Mouse (Mus musculus) gastrocnemius, postnatal 4 days (tissue): Measurements from ENCODE around the gene Gm49776. TPM values are rescaled to one million over a fixed set of nuclear protein-coding genes. Genes with fewer than 3 reads are reported as not detected.

Experiments
- DNase-seq, 2 experiments: peaks; one replicate each; pipeline ENCODE4 v3.0.0; 2021 to 2022; ENCODE audit warnings: low spot score in 2 of 2, mixed read lengths in 2 of 2
- total RNA-seq, 2 experiments: library from RNA; stranded (reverse); gene quantifications; 2 replicates each; pipeline ENCODE4 v1.2.3; 2021

Gene Gm49776
- total RNA-seq, 2 experiments from 2014 or later: not detected

DNA sequence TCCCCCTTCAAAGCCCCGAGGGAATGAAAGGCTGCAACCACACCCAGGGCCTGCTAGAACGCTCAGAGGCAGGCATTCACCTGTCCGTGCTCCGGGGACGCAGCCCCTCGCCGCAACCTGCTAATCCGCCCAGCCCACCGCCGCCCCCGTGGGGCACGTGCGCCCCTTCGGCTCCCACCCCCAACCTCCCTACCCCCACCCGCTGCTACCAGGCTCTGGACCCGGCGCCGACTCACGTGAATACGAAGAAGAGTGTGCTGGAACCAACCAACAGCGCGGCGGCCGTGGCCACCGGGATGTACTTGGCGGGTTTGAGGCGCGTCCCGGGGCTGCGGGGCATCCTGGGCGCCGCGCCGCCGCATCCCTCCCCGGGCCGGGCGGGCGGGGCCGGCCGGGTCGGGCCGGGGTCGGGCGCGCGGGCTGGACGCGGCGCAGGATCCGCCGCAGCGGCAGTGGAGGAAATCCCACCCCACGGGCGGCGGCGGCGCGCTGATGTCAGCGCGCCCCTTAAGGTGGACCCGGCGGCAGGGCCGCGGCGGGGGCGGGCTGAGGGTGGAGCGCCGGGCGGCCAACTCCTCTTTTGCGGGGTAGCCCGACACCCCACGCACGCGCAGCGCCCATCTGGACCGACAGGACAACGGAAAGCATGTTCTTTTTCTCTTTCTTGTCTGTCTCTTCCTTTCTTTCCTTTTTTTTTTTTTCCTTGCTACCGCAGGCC lies 23.3 kb downstream of the Gm49776 start, which contains the start of gene Zdhhc8:
Gene Zdhhc8, minus strand, starts transcription at position 466 of the 718 bp plus-strand sequence.
- DNase-seq: peak; percentile 74 to 83

DNA sequence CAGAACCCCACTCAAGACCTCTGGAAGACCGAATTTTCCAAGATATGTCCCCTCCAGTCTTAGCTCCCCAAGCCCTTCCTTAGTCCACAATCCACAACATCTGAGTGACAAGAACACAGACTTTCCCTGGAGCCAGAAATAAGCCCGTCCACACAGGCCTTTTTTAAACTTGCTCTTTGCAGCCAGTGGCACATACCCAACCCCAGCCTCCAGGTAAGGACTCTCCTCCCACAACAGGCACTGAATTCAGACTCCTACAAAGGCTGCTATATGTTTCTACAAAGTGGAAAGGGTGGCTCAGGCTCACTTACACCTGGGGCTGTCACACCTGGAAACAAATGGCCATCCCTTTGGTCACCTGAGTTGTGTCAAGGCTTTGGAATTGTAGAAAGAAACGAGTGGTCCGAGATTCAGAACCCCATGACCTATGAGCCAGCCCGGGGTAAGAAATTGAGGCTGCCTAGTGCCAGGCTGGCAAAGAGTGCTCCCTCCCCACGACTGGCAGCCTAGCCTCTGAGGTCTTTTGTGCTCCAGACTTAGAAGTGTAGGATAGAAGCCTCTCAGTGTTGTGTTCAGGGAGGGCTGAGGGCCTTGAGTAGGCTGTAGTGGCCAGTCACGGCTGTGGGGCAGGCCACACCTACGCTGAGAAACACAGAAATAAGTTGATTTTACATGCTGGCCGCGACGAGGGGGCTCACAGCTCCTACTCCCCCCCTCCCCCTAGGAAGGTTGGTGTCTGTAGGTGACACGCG lies 24.0 kb downstream of the Gm49776 start:
- DNase-seq: peak in 1 of 2 experiments; percentile 8

DNA sequence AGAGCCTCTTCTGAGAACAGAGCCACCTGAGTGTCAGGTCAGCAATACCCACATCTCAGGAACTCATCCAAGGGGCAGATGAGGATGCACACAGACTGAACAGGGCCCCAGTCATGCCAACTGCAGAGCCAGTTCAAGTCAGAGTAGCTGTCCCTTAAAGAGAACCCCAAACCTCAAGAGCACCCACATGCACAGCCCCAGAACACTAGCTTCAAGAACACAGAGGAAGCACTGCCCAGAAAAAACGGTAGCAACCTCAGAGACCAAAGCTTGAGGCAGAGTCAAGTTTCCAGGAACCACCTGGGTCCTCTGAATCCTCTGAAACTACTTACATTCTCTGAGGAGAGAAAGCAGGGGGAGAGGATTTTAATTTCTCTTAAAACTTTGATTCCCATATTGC lies 24.7 kb downstream of the Gm49776 start:
- no peak for DNase-seq

DNA sequence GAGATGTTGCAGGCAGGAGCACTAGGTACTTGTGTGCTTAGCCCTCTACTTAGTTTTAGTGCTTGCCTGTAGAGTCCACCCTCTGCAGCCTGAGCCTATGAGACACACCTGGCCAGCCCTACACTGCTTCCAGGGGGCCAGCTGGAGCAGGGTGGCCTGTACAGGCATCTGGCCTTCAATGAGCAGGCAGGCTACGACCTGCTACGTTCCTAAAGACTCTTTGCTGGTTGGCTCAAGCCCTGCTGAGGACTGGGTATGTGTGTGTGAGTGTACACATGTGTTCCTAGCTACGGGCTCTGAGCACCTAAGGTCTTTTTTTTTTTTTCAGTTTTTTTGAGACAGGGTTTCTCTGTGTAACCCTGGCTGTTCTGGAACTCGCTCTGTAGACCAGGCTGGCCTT lies 26.7 kb downstream of the Gm49776 start:
- DNase-seq: peak in 1 of 2 experiments; percentile 7

DNA sequence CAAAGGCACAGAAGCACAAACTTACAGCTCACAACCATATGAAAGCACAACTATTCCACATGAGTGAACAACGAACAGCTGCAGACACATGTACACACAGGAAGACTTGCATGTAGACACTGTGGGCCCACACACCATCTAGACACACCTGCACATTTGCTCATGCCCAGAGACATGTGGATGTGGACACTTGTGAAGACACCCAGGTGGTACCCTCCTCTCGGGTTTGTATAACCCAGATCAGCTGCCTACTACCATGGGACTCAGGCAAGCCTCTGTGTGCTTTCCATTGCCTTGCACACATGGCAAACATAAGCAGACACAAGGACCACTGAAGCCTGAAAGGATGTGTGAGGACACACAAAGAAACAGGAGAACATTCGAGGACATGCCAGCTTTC lies 27.1 kb downstream of the Gm49776 start:
- DNase-seq: no peak

DNA sequence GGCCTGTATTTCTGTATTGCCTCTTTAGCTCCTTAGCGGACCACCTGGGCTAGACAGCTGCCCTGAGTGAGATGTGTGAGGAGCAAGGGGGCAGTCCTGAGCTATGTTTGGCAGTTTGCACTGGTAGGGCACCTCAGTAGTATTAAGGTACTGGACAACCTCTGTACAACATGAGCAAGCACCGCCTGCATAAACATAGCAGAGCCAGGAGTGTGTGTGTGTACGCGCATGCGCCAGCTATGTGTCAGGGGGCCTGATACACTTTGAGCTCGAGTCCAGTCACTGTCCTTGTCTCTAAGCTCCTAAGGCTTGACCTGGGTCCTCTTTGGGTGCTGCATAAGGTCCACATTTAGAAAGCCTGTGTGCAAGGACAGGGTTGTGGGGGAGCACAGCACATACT lies 27.5 kb downstream of the Gm49776 start:
- DNase-seq: no peak

DNA sequence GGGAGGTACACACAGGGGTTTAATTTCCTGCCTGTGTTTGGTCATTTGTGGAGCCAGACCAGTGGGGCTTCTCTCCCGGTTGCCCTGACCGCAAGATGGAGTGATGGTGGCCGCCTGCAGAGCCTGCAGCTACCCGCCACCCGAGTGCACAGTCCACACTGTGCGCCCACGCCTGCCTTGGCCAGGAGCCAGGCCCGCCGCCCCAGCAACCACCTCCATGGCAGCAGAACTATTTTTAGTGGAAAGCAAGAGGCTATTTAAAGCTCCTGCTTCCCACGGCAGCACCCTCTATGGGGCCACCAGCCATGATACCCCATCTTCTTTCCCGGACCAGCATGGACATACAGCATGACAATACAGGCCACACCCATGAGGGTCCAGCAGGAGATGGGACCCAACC lies 28.5 kb downstream of the Gm49776 start:
- no peak for DNase-seq

DNA sequence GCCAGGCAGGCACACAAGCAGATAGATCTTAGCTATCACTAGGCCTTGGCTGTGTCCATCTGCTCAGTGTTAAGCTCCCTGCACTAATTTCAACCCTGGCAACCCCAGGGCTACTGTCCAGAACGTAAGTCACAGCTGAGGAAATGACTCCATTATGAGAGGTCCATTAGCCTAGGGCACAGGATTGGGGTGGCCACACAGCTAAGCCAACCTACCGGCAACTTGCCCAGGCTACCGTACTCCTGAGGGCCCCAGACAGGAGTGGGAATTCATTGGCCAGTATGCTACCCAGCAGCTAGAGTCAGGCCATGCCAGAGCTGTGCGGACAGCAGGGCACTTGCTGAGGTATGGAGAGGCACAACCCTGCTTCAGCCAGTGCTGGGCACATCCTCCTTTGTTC lies 29.3 kb downstream of the Gm49776 start:
- DNase-seq: no peak

DNA sequence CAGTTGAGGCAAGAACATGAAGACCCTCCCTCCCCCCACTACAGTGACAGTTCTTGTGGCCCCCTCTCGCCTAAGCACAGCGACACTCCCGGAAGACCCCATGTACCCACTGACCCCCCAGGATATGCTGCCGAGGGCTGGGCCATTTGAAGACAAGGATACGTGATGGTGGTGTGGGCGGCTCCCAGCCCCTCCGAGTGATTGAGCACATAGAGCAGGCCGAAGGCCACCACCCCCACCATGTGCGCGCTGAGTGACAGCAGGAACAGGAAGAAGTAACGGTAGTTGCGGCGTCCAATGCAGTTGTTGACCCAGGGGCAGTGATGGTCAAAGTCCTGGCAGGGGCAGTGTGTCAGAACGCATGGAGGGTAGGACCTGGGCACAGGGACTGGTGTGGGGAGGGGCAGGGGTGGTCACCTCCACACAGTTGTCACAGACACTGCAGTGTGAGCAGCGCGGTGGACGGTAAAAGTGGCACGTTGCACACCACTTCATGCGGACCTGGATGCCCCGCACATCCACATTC lies 30.2 kb downstream of the Gm49776 start:
- DNase-seq: no peak

DNA sequence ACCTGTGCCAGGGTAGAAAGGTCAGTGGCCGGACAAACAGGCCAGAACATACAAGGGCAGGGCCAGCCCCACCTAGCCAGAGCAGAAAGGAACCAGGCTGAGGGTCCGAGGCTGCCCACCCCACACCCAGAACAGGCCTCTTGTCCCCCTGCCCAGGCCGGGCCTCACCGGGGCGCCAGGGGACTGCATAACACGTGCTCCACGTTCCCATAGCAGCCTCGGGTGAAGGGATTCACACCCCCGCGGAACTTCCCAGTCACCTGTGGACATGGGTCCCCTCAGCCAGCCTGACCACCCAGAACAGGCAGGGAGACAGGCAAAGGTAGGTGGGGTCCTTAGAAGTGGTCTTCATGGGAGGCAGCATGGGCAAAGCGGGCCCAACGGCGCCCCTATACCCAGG lies 30.9 kb downstream of the Gm49776 start:
- no peak for DNase-seq

DNA sequence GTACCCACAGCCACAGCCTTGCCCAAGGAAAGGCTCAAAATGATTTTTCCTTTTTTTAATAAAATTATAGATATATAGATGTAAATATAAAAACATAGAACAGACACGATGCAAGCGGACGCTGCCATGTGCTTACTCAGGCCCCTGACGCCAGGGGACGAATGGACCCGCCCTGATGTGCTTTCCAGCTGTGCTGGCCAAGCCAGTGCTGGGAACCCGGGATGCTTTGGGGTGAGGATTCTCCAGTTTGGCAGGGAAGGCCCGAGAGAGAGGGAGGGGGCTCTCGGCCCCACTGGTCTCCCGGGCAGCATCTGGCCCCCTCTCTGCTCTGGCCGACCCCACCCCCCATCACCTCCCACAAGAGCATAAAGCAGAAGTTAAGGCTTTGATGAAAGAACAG lies 35.9 kb downstream of the Gm49776 start:
- DNase-seq: peak in 1 of 2 experiments; percentile 62

DNA sequence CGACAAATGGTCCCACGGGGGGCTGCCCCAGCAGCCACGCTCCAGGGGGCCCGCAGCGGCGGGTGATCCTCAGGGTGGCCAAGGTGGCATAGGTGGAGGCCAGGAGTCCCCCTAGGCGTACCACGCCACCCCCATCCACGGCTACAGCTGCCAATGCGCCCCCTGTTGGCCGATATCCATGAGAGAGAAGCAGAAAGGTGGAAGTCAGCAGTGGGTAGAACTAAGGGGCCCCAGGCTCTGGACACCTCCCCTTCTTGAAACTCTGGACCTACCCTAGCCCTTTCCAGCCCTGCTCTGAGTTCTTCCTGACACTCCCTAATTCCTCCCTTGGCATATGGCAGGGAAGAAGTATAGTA lies 36.6 kb downstream of the Gm49776 start:
- no peak for DNase-seq

DNA sequence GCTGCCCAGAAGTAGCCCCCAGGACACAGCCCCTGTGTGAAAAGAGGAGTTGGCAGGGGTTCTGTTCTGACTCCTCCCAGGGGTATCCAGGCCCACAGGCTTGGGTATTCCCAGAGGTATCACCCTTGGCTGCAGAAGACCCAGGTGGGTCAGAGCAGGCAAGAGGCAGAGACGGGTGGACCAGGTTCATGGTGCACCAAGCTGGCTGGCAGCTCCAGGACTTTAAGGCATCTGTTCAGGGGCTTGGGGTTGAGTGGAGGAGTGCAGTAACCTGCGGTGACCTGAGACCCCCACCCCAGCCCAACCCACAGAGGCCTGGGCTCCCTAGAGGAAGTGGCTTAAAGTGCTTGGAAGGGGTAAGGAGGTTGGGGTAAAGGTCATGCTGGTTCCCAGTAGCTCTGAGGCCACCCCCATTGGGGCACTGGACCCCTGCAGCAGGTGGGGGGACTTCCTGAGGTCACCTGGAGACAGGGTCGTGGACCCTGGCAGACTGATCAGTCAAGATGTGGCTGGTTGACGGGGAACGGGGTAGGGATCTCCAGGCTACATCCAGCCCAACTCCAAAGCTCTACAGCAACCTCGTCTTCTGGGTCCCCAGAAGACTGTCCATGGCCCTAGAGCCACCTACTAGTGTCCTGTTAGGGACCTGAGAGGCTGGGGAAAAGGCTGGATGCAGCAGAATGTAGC lies 37.1 kb downstream of the Gm49776 start:
- no peak for DNase-seq

DNA sequence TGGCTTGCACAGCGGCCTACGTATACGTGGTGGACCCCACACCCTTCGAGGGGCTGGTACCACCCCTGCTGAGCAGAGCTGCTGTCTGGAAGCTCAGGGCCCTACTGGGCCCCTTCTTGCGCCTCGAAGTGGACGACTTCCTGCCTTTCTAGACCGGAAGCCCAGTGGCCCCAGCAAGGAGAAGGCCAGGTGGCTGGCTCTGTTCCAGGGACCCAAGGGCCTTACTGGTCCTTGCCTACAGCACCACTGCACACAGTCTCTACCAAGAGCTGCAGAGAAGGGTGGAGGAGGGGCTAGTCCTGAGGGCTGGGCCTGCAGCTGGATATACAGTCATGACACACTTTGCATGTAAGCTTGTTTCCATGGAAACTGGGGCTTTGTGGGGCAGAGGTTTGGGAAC lies 38.1 kb downstream of the Gm49776 start:
- DNase-seq: peak in 1 of 2 experiments; percentile 49

DNA sequence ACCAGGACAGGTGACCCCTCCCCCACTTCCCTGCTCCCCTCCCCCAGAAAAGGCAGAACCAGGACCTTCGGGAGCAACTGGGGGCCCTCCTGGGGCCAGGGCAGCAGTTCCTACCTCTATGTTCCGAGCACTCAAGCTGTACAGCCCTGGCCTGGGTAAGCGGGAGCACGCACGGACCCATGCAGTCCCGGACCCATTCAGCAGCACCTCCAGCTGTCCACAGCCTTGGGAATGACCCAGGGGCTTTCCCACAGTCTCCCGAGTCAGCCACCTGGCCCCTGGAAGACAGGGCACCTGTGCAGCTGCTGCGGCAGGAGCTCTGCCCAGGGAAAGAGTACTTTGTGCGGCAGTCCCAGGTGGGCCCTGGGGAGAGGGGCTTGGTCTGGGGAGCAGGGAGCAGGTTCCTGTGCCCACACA lies 39.5 kb downstream of the Gm49776 start:
- no peak for DNase-seq

DNA sequence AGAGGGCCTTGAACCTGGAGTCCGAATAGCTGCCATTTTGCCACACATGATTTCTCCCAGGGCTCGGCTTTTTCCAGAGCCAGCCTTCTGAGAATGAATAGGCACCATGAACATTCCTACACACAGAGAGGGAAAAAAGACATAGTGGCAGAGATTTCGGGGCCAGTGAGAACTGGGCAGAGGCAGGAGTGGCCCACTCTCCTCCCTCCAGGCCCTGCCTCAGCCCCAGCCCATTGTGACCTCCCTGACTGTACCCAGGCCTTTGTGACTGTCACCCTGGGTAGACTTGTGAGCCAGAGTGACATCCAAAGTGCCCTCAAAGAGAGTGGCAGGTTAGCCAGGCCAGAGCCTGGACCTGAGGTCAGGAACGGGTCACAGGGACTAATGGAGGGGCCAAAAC lies 40.5 kb downstream of the Gm49776 start, which contains the start of gene Ccdc188:
Gene Ccdc188, plus strand, starts transcription at position 301 of the 400 bp plus-strand sequence.
- DNase-seq: no peak

DNA sequence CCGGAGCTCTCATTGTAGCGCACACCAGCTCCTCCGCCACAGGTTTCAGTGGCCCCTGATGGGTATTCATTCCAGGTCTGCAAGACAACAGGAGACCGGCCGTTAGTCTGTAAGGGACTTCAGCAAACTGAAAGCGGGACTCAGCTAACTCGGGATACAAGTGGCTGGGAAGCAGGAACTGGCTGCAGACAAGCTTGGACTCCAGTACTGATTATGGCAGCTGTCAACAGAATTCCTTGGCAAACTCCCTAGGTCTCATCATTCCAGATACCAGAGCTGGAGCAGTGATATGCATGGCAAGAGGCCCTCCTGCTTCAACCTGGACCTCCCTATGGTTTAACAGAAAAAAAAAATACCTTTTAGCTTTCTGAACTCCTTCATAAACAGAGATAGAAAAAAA lies 43.3 kb downstream of the Gm49776 start:
- no peak for DNase-seq

DNA sequence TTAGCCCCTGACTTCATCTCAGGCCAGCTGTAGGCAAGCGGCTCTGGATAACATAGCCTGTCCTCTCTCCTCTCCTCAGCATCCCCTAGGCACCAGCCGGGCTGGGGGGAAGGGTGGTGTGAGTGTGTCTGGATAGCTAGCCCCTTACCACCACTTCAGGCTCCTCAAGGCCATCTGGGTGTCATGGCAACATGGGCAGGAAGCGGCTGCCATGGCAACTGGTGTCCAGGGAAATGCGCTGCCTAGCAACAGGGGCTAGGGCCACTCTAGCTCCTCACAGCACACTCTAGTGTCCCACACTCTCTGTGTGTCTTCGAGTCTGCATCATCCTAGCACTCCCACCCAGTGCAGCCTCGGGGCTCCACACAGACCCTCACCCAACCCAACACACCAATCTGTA lies 44.4 kb downstream of the Gm49776 start:
- DNase-seq: no peak

DNA sequence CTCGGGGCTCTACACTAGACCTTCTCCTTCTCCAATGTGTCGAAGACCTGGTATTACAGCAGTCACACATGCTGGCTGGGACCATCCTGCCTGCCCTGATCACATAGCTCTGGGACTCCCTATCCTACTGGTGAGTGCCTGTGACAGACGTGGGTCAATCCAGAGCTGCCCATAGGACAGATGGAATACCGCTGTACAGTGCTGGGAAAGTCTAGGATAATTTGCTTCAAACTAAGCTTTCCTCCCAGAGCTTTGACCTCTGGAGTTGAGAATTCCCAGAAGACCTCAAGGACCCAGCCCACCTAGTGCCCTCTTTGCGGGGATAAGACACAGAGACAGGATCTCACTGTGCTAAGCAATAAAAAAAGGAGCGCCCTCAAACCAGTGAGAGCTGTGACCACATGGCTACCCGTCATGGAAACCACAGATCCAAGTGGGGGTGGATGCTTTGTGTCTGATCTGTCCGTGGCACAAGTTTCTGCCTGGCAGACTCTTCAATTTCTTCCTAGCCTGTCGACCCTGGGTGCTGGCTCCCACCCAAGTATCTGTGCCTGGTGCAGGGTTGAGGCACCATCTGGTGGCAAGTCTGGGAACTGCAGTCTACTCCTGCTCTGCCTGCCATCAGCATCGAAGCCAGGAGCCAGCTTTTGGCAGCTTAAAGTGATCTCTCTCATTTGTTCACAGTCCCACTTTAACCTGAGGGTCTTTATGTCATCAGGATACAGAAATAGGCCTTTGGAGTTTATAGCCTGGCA lies 46.5 kb downstream of the Gm49776 start:
- peak; percentile 86 to 91 for DNase-seq

DNA sequence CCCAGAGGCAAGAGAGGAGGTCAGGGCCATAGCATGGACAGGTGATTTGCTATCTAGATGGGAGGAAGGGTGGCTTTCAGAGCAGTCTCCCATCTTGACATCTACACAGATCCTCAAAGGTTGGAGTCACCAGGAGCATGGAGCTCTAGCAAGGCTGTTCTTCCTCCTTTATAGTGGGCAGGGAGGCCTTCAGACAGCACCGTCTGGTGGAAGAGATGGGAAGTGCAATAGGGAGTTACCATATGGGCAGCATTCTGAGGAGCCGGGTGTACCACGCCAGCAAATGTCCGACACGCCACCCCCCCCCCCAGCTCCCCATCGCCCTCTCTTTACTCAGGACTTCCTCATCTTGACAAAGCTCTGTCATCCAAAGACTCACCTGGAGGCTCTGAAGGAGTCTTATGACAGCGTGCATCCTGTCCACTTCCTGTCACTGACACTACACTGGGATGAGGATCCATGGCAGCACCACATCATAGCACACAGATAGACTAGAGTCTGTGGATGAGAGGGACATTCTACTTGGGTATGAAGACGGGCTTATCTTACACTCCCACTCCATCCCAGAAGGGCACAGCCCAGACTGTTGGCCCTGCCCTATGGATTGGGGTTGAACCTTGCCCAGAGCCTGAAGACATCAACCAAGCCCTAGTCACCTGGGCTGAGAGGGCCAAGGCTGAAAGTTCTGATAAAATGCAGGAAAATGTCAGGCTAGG lies 47.3 kb downstream of the Gm49776 start:
- DNase-seq: peak in 1 of 2 experiments; percentile 61
